Mouse (Mus musculus): ENCODE results near the gene Gm11232.

Gene Gm11232

DNA sequence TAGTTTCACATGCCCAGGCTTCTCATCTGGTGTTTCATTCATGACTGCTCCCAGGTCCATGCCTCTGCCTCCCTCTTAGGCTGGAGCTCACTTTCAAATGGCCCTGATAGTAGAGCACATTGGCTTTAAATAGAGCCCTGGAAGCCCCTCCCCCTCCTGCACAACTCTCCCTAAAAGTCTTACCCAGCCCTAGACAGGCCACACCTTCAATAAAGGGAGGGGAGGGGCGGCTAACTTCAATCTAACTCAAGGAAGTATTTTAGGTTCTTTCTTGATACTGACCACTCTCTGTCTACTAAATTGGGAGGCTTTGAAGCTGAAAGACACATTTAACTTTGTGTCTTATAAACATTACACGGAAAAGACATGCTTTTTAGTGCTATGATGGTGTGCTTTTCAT, at the start of gene Gm11232:
Gm11232 (minus strand) TSS at position 101 of the 400 bp plus-strand sequence.
- DNase-seq (ENCODE audit: low spot score in 2 of 2) = no peak

DNA sequence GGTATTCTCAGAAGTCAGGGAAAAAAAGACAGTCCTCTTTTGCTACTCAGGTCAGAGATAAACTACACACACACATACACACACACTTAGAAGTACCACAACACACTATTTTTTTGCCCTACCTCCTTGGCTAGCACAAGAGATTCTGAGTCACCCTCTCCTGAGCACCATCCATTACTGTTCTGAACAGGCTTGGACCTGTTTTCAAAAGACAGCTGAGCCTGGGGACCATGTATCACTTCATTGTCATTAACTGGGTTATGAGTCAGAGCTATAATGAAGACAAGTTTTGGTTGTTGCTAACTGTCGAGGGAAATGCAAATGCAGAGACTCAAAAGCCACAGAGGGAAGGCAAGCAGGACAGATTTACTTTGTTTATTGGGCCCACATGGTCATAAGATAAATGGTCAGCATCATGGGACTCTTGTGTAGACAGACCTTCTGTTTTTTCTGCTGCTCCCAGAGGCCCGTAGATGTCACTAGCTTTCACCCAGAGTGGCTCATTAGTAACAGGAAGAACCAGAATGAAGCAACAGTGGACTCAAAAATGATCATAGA, 48.3 kb upstream of the Gm11232 start:
- no peak for DNase-seq (ENCODE audit: low spot score in 2 of 2)

DNA sequence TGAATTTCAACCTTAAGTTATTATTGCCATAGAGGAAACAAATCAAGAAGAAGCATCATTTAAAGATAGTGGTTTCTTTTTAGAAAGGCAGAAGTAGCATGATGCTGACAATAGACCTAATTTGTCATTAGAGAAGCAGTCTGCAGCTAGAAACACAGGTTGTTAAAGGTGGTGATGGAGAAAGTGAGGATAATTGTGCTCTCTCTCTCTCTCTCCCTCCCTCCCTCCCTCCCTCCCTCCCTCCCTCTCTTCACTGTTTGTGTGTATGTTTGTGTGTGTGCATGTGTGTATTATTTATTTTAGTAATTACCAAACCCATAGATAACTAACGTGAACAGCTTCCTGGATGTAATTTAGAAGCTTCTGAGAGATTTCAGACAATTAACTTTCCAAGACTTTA, 7.8 kb upstream of the Gm11232 start:
- DNase-seq (ENCODE audit: low spot score in 2 of 2) = no peak

DNA sequence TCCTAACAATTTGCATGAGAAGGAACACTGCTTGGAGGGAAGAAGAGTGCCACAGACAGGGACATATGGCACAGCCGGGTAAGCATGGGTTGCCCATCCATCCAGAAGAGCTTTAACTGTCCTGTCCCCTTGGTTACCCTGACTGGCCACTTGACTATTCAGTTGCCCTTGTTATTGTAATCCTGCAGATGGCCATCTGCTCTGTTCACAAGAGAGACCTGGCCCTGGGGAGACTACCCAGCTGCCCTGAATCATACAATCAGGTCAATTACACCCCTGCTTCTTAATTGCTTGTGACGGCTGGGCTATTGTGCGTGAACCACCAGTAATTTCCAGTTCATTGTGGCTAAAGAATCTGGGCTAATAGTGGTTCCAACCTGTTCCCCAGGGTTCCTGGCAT, 7.3 kb upstream of the Gm11232 start:
- DNase-seq (ENCODE audit: low spot score in 2 of 2) = no peak

DNA sequence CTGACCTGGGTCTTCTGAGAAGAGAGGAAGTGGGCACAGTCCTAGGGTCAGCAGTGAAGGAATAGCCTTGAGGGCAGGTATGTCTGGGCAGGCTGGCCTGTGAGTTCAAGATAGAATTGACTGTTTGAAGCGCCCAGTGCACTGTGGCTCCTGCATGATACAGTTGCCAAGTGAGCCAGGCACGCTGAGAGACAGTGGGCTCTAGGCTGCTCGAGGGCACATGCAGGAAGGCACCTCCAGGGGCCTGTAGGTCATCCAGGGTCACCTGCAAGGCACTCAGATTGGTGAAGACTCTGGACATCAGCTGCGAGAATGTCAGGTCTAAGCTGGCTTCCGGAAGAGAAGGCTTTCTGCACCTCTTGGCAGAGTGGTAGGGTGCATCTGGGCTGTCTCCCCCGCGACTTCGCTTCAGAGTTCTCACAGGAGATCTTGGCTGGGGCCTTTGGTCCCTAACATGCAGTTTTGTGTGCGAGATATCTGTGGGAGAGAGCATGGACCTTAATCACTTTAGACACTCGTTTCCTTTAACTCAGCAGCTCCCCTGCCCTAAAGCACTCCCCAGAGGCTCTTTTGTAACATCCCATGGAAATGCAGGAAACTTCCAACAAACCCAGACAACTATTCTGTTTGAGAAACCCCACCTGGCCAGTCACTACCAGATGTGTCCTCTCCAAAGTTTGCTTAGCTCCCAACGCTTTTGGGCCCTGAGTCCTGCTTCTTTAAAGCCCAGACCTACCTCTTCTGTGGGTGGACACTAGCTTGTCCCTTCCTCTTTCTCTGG, 1.1 kb downstream of the Gm11232 start:
- no peak for DNase-seq (ENCODE audit: low spot score in 2 of 2)

DNA sequence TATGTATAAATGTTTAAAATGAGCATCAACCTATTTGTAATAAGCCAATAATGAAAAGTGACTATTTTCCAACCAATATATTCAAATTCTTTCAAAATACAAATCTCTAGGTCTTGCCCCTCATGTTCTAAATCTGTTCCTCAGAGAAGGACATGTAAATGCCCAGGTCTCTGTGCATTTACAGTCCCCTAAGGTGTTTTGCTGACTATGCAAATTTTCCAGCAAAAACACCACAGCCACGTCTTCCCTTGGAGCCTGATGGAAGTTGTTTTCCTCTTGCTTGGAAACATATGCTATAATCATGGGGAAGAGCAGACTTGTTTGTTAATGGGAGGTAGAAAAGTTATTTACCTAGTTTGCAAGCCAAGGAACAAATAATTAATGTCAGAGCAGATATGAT, 12.0 kb downstream of the Gm11232 start:
- no peak for DNase-seq (ENCODE audit: low spot score in 2 of 2)

DNA sequence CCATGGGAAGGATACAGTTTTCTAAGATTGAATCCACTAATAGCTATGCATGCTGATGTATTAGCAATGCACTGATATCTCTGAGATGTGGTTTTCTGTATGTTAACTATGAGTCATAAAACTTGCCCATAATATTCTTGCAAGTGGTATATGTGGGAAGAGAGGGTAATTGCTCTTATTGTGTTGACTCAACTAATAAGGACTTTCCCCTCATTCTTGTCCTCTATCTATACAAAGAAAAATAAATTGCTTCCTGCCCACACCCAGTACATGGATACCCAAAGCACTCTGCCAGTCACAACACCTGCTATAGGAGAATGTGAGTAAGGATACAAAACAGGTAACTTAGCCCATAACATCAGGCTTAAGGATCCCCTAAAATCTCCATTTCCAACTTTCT, 21.2 kb downstream of the Gm11232 start:
- DNase-seq (ENCODE audit: low spot score in 2 of 2) = no peak

DNA sequence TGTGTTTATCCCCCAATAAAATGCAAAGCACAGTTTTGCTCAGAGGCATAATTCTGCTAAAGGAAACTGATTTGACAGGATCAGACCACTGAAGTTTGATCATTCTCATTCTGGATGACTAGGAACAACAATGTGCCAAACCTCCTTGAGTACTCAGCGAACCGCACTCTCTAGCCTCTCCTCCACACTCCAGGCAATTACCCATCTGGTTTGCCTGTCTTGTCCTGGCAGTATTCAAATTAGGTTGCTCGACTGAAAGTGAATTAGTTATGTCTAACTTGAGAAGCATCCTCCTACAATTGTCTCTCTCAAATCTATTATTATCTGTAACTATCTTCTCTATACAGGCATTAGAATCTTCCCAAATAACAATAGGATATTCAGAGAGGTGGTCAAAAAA, 22.5 kb downstream of the Gm11232 start:
- DNase-seq (ENCODE audit: low spot score in 2 of 2) = no peak

DNA sequence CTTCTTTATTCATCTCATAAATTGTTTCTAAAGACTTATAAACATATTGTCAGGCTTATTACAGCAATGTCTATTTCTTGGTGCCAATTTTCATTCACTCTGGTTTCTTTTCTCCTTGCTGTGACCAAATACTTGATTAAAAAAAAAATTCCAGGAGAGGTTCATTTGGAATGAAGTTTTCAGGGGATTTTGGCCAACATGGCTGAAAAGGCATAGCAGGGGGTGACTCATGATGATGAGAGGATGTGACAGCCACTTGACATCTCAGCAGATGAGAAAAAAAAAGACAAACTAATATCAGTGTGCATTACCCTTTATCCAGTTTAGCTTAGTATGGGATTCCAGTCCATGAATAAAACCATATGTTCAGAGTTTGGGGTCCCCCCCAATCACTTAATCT, 28.4 kb downstream of the Gm11232 start:
- no peak for DNase-seq (ENCODE audit: low spot score in 2 of 2)

DNA sequence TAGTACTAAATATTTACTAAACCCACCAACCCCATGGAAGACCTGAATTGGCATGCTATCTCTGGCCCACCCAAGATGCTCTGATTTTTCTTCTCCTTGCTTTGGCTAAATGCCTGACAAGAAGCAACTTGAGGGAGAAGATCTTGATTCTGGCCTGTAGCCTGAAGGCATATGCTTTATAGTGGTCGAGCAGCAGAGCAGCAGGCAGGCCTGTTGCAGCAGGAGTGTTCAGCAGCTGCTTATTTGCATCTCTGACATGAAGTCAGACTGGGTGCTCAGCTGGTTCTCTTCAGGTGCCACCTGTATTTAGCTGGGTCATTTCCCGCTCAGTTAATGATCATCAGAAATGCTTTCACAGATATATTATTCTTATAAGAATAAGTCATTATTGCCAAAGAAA, 30.2 kb downstream of the Gm11232 start:
- DNase-seq (ENCODE audit: low spot score in 2 of 2) = no peak

DNA sequence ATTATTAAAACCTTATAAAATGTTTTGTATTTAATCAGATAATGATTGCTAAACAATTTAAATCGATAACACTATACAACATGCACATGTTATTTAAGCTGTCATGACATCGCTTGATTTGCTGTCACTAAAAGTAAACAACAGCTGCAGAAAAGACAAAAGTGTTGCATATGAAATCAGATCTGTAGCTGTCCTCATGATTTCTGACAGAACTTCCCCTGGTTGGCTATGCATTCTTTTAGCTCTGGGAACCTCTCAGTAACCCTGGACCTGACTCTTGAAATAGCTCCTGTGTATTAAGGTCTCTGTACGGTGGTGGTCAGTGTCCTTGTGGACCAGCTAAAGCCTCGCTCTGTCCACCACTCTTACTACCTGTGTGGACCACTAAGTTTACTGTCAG, 30.7 kb downstream of the Gm11232 start:
- DNase-seq (ENCODE audit: low spot score in 2 of 2) = no peak

DNA sequence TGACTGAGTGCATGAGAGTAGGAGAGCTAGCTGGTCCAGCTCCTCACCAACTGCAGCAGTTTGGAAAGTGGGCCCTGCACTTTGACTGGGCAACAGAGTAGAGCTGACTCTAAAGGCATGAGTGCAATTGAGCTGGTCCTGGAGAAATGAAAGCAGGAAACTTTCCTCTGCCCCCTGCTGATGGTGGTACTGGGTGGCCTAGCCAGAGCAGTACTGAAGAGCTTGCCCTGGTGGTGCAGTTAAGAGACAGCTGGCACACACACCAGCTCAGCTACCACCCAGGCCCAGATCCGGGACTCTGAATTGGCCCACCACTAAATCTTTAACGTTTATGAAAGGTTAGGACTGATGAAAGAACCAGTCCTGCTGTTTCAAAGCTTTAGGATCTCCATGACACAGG, 31.9 kb downstream of the Gm11232 start:
- DNase-seq (ENCODE audit: low spot score in 2 of 2) = no peak
